Mouse (Mus musculus): ENCODE data around the gene Tab2. TPM values are rescaled to one million over a fixed set of nuclear protein-coding genes. Genes with fewer than 3 reads are reported as not detected.
"Not testable (repeated sequence)": the region's sequence is repeated elsewhere in the genome, so short reads cannot be mapped to it uniquely, and the experiment has no call there.

The Tab2 gene
- total RNA-seq, 1 experiment from 2014 or later = 161 TPM

DNA sequence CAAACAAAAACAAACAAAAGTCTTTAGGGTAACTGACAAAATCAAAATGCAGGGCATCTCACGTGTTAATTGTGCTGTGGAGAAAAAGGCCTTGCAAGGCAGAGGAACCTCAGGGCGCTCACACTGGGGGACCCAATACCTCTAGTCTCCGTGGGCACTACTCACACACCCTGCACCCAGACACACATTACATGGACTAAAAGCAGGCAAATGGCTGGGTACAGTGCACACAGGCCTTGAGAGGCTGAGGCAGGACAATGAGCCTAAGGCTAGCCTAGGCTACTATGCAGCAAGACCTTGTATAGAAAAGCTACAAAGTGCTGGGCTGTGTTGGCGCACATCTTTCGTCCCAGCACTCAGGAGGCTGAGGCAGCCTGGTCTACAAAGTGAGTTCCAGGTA lies 51.9 kb downstream of the Tab2 start:
- ATAC-seq (replicated peaks; ENCODE audit: insufficient number of reproducible peaks, low FRiP score, low TSS enrichment, poor library complexity, severe bottlenecking) = no peak

DNA sequence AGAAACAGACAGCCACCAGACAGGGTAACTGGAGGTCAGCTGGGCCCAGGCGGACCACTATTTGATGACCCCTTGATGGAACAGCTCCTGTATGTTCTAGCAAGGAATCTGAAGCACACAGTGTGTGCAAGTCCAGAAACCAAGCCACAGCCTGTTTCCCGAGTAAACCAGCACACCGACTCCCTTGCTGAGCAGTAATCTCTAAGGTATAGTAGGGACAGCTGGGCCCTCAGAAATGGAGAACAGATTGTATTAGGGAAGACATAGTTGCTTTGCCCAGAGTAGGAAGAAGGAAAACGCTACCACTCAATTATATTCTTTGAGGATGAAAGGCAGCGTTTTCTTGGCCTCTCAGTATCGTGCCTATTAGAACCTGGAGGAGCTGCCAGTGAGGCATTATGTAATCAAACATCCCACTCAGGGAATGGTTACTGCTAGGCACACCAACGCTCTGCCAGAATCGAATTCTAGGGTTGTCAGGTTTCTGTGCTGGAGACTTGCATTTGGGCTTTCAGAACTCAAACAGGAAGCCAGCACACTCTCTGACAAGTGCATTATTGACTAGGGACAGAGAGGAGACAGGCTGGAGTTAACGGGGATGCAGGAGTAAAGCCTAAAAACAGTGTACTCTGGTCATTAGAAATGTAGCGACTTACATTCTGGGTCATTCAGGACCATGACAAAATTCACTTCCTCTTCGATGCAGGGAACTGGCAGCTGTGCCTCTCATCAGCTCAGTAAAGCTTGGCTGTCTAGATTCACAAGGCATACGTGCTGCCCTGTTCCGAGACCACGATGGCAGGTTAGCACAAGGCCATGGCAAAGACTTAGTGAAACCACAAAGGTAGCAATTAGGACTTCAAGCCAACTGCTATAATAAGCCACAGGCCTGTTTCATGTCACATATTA lies 55.1 kb downstream of the Tab2 start:
- ATAC-seq (replicated peaks; ENCODE audit: insufficient number of reproducible peaks, low FRiP score, low TSS enrichment, poor library complexity, severe bottlenecking) = no peak

DNA sequence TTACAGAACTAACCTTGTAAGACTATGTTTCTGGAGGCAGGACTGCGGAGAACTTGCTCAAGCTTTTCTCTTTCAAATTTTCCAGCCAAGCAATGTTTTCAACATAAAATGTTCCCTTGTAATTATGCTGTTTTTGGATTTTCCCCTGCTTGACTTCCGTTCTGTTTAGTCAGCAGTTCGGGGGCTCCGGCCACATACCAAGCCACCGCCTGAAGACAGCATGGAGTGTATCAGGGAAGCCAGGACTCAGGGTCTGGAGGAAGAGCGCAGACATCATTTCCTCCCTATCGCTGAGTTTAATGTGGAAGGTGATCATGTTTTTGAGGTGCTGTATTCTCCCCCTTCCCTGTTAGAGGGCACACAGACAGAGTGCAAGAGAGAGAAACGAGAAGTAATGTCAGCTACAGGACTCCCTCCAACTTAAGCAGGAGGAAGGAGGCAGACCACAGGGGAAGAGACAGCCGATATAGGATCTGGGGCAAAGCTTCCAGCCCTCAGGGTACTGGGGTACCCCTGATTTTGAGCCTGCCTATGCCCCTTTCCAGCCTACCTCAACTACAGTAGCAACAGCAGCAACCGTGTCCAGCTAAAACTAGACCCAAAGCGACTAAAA lies 67.7 kb downstream of the Tab2 start:
- peak; percentile 43; the same call in 1 of the 2 replicates for ATAC-seq (replicated peaks; ENCODE audit: insufficient number of reproducible peaks, low FRiP score, low TSS enrichment, poor library complexity, severe bottlenecking)

DNA sequence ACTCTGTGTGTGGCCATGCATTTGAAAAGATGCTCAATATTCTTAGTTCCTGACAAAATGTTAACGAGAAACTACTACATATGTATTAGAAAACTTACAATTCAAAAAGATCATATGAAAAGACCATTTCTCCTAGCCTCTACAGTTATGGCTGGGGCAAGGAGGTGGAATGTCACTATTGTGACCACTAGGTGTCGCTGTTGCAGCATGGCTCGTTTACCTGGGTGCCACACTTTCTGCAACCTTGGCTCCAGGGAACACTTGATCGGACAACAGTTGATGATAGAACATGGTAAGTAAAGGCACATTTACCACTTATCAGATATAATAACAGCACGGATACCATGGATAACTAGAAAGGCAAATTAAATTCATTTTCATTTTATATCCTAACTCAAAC lies 72.5 kb downstream of the Tab2 start:
- ATAC-seq (replicated peaks; ENCODE audit: insufficient number of reproducible peaks, low FRiP score, low TSS enrichment, poor library complexity, severe bottlenecking) = peak; percentile 92

DNA sequence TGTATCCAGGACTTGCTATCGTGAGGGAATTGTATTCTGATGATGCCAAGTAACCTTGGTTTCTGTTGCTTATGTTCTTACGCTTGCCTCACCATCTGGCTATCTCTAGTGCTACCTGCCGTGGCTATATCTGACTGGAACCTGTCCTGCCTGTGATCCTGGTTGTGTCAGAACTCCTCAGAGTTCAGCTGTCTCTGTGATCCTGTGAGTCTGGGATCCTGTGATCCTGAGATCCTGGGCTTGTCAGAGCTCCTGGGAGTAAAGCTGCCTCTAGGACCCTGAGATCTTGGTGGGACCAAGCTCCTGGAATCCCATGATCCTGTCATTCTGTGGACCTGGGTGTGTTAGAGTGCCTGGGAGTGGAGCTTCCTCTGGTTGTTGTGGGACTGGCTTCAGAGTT lies 74.1 kb downstream of the Tab2 start:
- ATAC-seq (replicated peaks; ENCODE audit: insufficient number of reproducible peaks, low FRiP score, low TSS enrichment, poor library complexity, severe bottlenecking) = no peak

DNA sequence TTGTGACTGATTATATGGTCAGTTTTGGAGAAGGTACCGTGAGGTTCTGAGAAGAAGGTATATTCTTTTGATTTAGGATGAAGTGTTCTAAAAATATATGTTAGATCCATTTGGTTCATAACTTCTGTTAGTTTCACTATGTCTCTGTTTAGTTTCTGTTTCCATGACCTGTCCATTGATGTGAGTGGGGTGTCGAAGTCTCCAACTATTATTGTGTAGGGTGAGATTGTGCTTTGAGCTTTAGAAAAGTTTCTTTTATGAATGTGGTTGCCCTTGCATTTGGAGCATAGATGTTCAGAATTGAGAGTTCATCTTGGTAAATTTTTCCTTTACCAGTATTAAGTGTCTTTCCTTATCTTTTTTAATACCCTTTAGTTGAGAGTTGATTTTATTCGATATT lies 75.7 kb downstream of the Tab2 start:
- ATAC-seq (replicated peaks; ENCODE audit: insufficient number of reproducible peaks, low FRiP score, low TSS enrichment, poor library complexity, severe bottlenecking) = not testable (repeated sequence)

DNA sequence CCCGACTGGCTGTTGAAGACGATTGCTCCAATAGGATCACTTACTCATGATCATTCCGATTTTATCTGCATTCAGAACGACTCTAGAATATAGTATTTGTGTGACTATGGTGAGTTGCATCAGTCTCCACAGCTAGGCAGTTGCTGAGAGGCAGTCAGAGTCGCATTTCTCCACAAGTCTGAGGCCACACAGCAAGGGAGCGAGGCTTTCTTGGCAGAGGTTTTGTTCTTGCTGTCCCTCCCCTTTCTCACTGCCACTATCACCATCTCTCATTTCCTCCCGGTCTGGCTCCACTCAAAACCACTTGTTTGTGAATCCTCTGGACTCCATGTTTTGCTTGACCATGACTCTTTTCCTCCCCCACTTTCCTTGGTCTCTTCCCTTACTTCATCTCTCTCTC lies 81.8 kb downstream of the Tab2 start:
- ATAC-seq (replicated peaks; ENCODE audit: insufficient number of reproducible peaks, low FRiP score, low TSS enrichment, poor library complexity, severe bottlenecking) = no peak

DNA sequence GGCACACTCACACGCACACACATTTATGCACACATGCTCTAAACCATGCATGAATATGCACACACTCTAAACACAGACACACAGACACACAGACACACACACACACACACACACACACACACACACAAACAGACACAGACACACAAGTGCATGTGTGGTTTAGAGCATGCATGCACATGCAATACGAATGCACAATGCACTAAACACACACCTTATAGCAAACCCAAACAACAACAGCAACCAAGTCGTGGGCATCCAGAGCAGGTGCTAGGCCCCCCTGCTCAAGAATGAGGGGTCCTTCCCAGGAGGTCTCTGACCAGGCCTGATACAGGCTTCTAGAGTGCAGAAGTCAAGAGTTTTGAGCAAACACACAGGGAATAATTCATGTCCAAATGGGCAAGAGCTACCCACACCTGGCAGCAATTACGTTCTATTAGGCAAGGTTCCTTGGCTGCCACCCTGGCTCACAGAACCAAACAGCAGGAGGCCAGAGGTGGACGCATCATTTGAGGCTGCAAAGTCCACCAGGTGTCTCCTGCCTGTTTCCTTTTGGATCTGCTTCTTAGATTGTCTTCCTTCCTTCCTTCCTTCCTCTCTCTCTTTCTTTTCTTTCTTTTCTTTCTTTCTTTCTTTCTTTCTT lies 84.5 kb downstream of the Tab2 start:
- ATAC-seq (replicated peaks; ENCODE audit: insufficient number of reproducible peaks, low FRiP score, low TSS enrichment, poor library complexity, severe bottlenecking) = 0 out of 2 replicates have a peak, but pooled peaks have one; percentile 4

DNA sequence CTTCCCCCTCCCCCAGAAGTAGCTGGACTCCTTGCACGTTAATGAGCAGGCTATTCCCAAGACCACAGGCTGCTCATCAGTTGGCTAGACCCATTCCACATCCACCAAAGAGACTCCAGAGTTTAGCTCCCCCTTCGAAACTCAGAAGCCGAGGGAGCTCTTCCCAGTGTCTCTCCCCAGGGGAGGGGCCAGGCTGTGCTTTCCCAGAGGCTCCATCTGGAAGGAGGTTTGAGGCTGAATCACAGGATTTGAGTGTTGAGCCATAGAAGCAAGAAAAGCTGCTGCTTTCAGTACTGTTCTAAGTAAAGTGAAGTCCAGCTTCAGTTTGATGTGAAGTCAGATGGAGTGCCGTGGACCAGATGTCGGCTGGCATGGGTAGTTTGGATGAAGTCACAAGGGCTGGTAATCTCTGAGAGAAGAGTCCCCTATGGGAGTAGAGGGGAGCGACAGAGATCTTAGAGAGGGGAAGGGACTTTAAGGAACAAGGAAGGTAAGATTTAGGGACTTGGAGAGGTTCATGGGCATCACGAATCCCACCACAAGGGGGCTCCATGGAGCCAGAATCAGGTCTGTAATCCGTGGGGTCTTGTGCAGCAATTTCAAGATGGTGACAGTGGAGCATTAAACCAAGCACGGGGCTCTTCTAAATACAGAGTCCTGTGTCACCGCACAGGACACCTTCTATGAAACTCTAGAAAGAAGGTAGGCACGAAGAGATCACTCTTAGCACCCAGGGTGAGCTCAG lies 85.3 kb downstream of the Tab2 start:
- ATAC-seq (replicated peaks; ENCODE audit: insufficient number of reproducible peaks, low FRiP score, low TSS enrichment, poor library complexity, severe bottlenecking) = 0 out of 2 replicates have a peak, but pooled peaks have one; percentile 32

DNA sequence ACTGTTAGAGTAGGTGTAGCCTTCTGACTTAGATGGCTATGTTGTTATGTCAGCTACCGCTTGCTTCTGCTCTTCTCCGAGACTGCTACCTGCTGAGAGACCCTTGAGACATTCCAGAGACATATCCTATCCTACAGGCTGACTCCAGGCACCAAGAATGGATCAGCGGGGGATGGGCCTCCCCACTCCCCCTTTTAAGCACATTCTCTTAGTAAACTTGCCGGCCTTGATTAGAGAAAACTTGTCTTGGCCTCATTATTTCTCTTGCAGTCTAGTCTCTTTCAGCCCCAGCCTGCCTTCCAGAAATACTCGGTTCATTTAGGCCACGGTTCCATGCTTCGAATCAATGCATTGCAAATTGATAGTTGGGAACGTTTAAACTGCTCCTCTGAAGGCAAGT lies 86.3 kb downstream of the Tab2 start:
- no peak for ATAC-seq (replicated peaks; ENCODE audit: insufficient number of reproducible peaks, low FRiP score, low TSS enrichment, poor library complexity, severe bottlenecking)

DNA sequence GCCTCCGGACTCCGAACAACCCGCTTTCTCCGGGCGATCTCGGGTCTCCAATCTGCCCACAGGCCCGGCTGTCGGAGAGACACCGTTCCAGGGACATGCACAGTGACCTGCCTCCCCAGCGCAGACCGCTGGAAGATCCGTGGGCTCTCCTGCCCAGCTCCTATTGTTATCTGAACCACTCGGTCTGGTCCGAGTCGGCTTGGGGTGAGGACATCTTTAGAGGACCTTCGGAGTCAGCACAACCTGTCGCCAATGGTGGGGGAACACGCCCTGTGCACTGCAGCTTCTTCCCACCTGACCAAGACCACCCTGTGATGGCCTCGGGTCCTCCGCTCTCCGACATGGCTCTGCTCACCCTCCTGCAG lies 88.4 kb downstream of the Tab2 start:
- no peak for ATAC-seq (replicated peaks; ENCODE audit: insufficient number of reproducible peaks, low FRiP score, low TSS enrichment, poor library complexity, severe bottlenecking)

DNA sequence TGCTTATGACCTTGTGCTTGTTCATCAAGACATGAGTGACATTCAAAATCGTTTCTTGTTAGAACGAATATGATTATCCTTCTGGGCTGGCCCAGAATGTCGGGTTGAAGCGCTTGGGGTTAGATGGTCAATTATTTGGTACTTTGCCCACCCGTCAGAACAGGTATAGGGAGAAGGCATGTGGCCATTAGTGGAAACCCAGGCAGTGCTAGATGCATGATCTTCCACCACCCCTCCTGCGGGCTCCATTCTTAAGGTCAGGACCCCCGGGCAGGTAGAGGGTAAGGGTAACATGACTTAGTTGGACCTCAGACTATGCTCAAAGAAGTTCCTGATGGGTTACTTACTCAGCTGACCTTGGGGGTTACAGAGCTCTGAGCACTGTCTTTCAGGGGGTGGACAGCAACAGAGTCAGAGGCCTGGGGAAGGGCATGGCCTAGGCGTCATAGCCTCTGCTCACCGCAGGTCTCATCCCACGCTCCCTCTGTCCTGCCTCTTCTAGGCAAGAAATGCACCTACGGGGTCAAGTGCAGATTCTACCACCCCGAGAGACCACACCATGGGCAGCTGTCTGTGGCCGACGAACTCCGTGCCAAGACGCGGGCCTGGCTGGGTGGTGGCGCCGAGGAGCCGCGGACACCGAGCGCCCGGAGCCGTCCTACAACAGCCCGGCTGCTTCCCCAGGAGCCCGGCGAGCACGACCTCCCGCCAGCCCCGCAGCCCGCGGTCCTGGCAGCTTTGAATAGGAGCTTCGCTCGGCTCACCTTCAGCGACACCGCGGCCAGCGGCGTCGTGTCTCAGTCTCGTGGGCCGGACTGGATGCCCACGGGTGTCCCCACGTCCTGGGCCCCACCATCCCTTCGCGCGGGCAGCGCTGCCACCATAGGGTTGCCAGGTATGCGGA lies 89.0 kb downstream of the Tab2 start:
- ATAC-seq (replicated peaks; ENCODE audit: insufficient number of reproducible peaks, low FRiP score, low TSS enrichment, poor library complexity, severe bottlenecking) = no peak

DNA sequence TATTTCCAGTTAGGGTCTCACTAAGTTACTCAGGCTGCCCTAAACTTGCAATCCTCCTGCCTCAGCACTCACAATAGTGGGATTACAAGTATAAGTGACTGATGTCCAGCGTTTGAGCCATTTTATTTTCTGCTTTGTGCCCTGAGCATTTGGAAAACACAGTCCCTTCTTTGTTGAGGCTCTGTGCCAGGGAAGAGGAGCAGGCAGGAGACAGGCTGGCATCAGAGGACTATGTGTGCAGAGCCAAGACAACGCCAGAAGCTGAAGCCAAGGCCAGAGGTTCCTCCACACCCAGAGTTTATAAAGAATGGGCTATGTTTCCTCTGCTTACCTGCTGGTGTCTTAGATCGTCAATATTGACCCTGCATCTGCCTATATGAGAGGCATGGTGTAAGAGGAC lies 91.2 kb downstream of the Tab2 start:
- ATAC-seq (replicated peaks; ENCODE audit: insufficient number of reproducible peaks, low FRiP score, low TSS enrichment, poor library complexity, severe bottlenecking) = no peak

DNA sequence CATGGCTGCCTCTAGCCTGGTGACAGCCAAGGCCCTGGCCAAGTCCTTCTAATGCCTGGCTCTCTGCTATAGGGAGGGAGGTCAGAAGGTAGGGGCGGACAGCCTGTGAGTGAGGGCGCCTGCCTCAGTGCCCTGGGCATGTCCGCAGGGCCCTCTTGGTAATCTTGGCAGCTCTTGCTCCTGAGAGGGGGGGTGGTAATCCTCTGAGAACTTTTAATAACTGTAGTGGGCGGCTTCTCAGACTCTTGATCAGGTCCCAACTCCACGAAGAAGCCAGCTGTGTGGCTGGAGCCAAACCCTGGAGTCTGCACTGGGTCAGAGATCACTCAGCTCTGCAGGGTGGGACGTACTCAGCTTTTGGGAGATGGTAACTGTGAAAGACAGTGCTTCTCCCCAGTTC lies 91.8 kb downstream of the Tab2 start:
- ATAC-seq (replicated peaks; ENCODE audit: insufficient number of reproducible peaks, low FRiP score, low TSS enrichment, poor library complexity, severe bottlenecking) = no peak

DNA sequence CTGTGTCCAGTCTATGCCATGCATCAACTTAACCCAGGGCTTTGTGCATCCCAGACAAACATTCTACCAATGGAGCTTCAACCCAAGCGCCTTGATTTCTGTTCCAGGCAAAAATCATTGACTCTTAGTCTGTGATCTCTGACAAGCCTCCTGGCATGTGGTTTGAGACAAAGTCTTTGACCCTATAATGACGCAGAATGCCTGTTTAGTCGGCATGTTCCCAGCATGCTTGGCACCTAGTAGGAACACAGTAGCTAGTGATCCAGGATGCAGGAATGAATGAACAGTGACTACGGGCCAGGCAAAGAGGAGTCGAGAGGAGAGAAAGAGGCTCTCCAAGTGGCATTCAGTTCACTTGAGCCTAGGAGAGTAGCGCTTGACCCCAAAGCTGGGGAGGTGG lies 92.6 kb downstream of the Tab2 start:
- no peak for ATAC-seq (replicated peaks; ENCODE audit: insufficient number of reproducible peaks, low FRiP score, low TSS enrichment, poor library complexity, severe bottlenecking)

DNA sequence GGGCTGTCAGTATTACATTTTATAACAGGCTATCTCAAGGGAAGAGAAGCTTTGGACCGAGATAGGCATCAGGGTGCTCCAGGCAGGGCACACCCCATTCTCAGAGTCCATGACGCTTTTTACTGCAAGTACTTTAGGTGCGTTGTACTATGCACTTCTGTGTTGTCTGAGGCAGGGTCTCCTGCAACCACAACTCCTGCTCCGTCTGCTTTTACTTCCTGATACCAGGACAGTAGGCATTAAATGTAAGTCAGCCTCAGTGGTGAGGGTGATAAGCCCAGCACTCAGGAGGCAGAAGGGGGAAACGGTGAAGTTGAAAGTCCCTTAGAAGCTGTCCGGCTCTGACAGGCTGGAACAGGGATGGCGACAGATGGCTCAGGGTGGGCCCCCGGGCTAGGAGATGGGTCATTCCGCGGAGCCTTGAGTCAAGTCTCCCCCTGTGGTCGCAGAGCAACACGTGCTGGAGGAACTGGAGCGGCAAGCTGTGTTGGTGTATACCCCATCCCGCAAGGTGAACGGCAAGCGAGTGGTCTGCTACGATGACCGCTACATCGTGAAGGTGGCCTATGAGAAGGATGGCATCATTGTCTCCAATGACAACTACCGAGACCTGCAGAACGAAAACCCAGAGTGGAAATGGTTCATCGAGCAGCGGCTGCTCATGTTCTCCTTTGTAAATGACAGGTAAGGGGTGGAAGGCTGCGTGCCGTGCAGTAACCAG lies 93.9 kb downstream of the Tab2 start:
- ATAC-seq (replicated peaks; ENCODE audit: insufficient number of reproducible peaks, low FRiP score, low TSS enrichment, poor library complexity, severe bottlenecking) = no peak

DNA sequence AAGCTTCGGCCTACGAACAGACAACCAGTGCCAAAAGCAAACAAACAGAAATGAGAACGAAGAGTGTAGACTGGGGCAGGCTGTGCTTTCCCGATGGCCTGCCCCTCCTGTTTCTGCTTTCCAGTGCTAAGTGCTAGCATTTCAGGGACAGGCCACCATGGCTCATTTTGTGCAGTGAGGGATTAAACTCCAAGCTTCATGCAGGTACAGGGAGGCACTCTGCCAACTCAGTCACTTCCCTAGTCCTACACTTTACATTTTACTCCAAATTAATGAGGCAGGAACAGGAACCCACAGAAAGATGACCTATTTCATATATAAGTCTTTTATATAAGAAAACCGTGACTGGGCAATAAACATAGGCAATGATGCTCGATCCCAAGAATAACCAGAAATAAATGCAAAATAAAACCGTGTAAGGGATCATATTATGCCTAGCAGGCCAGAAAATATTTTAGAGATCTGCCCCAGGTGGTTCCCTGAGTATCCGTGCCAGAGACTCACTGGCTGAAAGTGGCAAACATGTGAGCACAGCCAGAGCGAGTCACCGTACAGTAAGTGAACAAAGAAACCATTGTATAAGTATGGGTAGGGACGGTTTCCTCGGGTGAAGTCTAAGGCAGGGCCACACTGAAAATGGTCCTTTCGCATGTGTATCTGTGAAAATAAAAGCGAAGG lies 94.6 kb downstream of the Tab2 start:
- no peak for ATAC-seq (replicated peaks; ENCODE audit: insufficient number of reproducible peaks, low FRiP score, low TSS enrichment, poor library complexity, severe bottlenecking)
